ENCODE assay signal across 35 mouse cellular contexts in the genomic region with DNA sequence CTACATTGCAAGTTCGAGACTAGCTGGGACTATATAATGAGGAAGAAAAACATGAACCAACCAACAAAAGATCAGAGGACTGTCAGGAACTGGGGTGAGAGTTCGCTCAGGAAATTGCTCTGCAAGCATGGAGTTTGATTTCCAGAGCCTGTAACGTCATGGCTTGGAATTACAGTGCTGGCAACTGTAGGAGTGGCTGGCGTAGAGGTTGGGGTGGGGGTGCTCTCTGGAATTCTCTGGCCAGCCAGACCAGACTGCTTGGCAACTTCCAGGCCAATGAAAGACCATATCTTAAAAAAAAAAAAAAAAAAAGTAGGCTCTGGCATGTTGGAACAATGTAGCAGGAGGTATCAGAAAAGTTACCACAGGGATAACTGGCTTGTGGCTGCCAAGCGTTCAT. TPM values are rescaled to one million over a fixed set of nuclear protein-coding genes. Genes with fewer than 3 reads are reported as not detected.
DNase-seq lines count a peak whose midpoint lies in the region; ATAC-seq and TF ChIP-seq lines count a peak whose summit lies in the region.
"Had no signal": no experiment of that assay in that cellular context is flagged by ENCODE, and none has a peak within 500 bp of the region (broad histone marks: within the 10 kb centered on the region; RNA-seq: fewer than 3 reads in every experiment).

No protein-coding gene starts in this region.

- no peaks in the 10 kb centered on the region for H3K4me1 ChIP-seq in heart, embryonic 12.5 days (replicated peaks)
- H3K4me1 ChIP-seq in testis, adult 2 months (ENCODE audit: control insufficient read depth, insufficient read depth, low read length), result peaks cover 6% of the 10 kb centered on the region
- H3K4me1 ChIP-seq: embryonic facial prominence, embryonic 12.5 days; embryonic facial prominence, embryonic 15.5 days; heart, embryonic 13.5 days had no signal

- H3K27ac ChIP-seq in heart, embryonic 12.5 days (ENCODE audit: poor library complexity, severe bottlenecking), result no peak overlapping the region
- 0 out of 2 replicates have a peak overlapping the region, but pooled peaks have one; percentile 21 for H3K27ac ChIP-seq in testis, adult 2 months (ENCODE audit: control insufficient read depth, insufficient read depth, low read depth, low read length)
- H3K27ac ChIP-seq: embryonic facial prominence, embryonic 12.5 days; embryonic facial prominence, embryonic 15.5 days; forebrain, embryonic 10.5 days; forebrain, embryonic 13.5 days; heart, embryonic 13.5 days; hindbrain, embryonic 14.5 days; hindbrain, postnatal 0 days had no signal

- H3K27me3 ChIP-seq in heart, embryonic 12.5 days (replicated peaks), result no peaks in the 10 kb centered on the region
- no peaks in the 10 kb centered on the region for H3K27me3 ChIP-seq in testis, adult 2 months (ENCODE audit: control insufficient read depth, insufficient read depth, low read length)
- H3K27me3 ChIP-seq: embryonic facial prominence, embryonic 12.5 days; embryonic facial prominence, embryonic 15.5 days; Patski had no signal

- no peak for TF ChIP-seq POLR2A in testis, adult 2 months (IDR thresholded peaks at IDR 0.05; ENCODE audit: control insufficient read depth, low read depth, low read length)

- H3K9me3 ChIP-seq in heart, embryonic 12.5 days (replicated peaks), result no peaks in the 10 kb centered on the region
- H3K9me3 ChIP-seq: embryonic facial prominence, embryonic 12.5 days; embryonic facial prominence, embryonic 15.5 days; forebrain, embryonic 10.5 days; forebrain, embryonic 13.5 days; G1E; heart, embryonic 13.5 days had no signal

- ATAC-seq in heart, embryonic 12.5 days (ENCODE audit: insufficient number of reproducible peaks, low FRiP score), result no peak
- no peak for ATAC-seq in erythroblast, adult 5-6 weeks (replicated peaks; ENCODE audit: low FRiP score, poor library complexity, severe bottlenecking)
- ATAC-seq: activated CD4-positive, CD25-positive, alpha-beta regulatory T cell, adult 4 months; forebrain, embryonic 13.5 days; forebrain, embryonic 16.5 days; hindbrain, postnatal 0 days; inflammation-experienced regulatory T-cells, adult 6 months; intestine, embryonic 16.5 days; Patski had no signal

- 62% methylated on average over 5 of the region's 5 CpGs for WGBS in heart, embryonic 12.5 days

- H3K4me2 ChIP-seq in heart, embryonic 12.5 days, result no peak overlapping the region
- H3K4me2 ChIP-seq: embryonic facial prominence, embryonic 12.5 days; embryonic facial prominence, embryonic 15.5 days; forebrain, embryonic 13.5 days; heart, embryonic 13.5 days; hindbrain, embryonic 14.5 days had no signal

- H3K9ac ChIP-seq in heart, embryonic 12.5 days, result no peak overlapping the region
- H3K9ac ChIP-seq: embryonic facial prominence, embryonic 12.5 days; embryonic facial prominence, embryonic 15.5 days; forebrain, embryonic 13.5 days; heart, embryonic 13.5 days; hindbrain, embryonic 14.5 days had no signal

- H3K36me3 ChIP-seq in heart, embryonic 12.5 days, result no peaks in the 10 kb centered on the region
- no peaks in the 10 kb centered on the region for H3K36me3 ChIP-seq in testis, adult 2 months (ENCODE audit: control insufficient read depth, insufficient read depth, low read length)
- H3K36me3 ChIP-seq: embryonic facial prominence, embryonic 12.5 days; embryonic facial prominence, embryonic 15.5 days; forebrain, embryonic 10.5 days; G1E; heart, embryonic 13.5 days had no signal

- no peak for TF ChIP-seq CTCF in testis, adult 2 months (IDR thresholded peaks at IDR 0.05; ENCODE audit: control insufficient read depth, insufficient read depth, insufficient replicate concordance, low read depth, low read length)

- intact Hi-C loops in heart, postnatal 10 days (cut with DNase I), result no loop called here

- peak; percentile 55 to 67 for DNase-seq in heart, postnatal 10 days
- DNase-seq in testis, postnatal 10 days (ENCODE audit: low spot score), result no peak
- DNase-seq in testis, postnatal 14 days (ENCODE audit: low spot score), result peak; percentile 42
- DNase-seq: adrenal gland, adult 8-10 months; adrenal gland, postnatal 25 days; B cell, adult 2 months; cerebellum, adult 11-12 months; cerebellum, adult 9-10 months; cerebellum, postnatal 25 days; gastrocnemius, postnatal 10 days; gastrocnemius, postnatal 36 days; heart, postnatal 36 days; kidney, adult 18-20 months had no signal

- no peak overlapping the region for H3K4me3 ChIP-seq in heart, embryonic 12.5 days
- H3K4me3 ChIP-seq in testis, adult 2 months (ENCODE audit: control insufficient read depth, low read depth, low read length), result no peak overlapping the region
- H3K4me3 ChIP-seq: embryonic facial prominence, embryonic 12.5 days; embryonic facial prominence, embryonic 15.5 days; erythroblast, embryonic 14.5 days; forebrain, embryonic 10.5 days; forebrain, embryonic 13.5 days; heart, embryonic 13.5 days had no signal

RNA-seq across cellular contexts. Expression of gene Atp5g1, which starts 5.3 kb away (rescaled TPM):
- total RNA-seq in heart, postnatal 10 days (2021), result 1,000 to 10,000 TPM; 2,962 to 2,967 TPM
- 1,401 and 1,405 TPM in 2 replicates for polyA plus RNA-seq in heart, embryonic 12.5 days (2016; fragmentation: Nextera tagmentation; extraction: Ambion mirVana)
- 234 and 248 TPM in 2 replicates for polyA plus RNA-seq in testis, adult 2 months (2012; rRNA removed)
- 127 and 128 TPM in 2 replicates for total RNA-seq in erythroblast, adult 5-6 weeks (2015; ENCODE audit: low replicate concordance)
- 4.8 and 21.7 TPM in 2 replicates for total RNA-seq in erythroblast, adult 5-6 weeks (2017; ENCODE audit: low replicate concordance)

RNA-seq across cellular contexts. Expression of gene Ube2z, which starts 15.5 kb away (rescaled TPM):
- total RNA-seq in heart, postnatal 10 days (2021), result 10 to 100 TPM; 41.6 to 46.4 TPM
- 42.5 and 43.5 TPM in 2 replicates for polyA plus RNA-seq in heart, embryonic 12.5 days (2016; fragmentation: Nextera tagmentation; extraction: Ambion mirVana)
- polyA plus RNA-seq in testis, adult 2 months (2012; rRNA removed), result 19.1 and 21.2 TPM in 2 replicates
- total RNA-seq in erythroblast, adult 5-6 weeks (2015; ENCODE audit: low replicate concordance), result 7.1 TPM in 2 replicates
- total RNA-seq in erythroblast, adult 5-6 weeks (2017; ENCODE audit: low replicate concordance), result 9.2 and 10.3 TPM in 2 replicates

RNA-seq across cellular contexts. Expression of gene Calcoco2, which starts 31.0 kb away (rescaled TPM):
- not detected for total RNA-seq in heart, postnatal 10 days (2021)
- polyA plus RNA-seq in heart, embryonic 12.5 days (2016; fragmentation: Nextera tagmentation; extraction: Ambion mirVana), result not detected in 2 replicates
- 0.08 and 0.15 TPM in 2 replicates for polyA plus RNA-seq in testis, adult 2 months (2012; rRNA removed)
- not detected in 2 replicates for total RNA-seq in erythroblast, adult 5-6 weeks (2015; ENCODE audit: low replicate concordance)
- 0.17 TPM in 1 of 2 replicates, not detected in the other for total RNA-seq in erythroblast, adult 5-6 weeks (2017; ENCODE audit: low replicate concordance)
- total RNA-seq: adrenal gland, adult 8-10 months; adrenal gland, postnatal 25 days; CH12.LX; common myeloid progenitor, adult 5-6 weeks; G1E; gastrocnemius, adult 18-20 months; gastrocnemius, postnatal 10 days; gastrocnemius, postnatal 36 days; granulocyte monocyte progenitor cell, adult 5-6 weeks; heart, postnatal 36 days; hindbrain, postnatal 0 days had no signal
- polyA plus RNA-seq: activated CD4-positive, CD25-positive, alpha-beta regulatory T cell, adult 4 months; brain, embryonic 14.5 days; embryonic facial prominence, embryonic 12.5 days; erythroblast, embryonic 14.5 days; forebrain, embryonic 10.5 days; forebrain, embryonic 13.5 days; G1E; heart, embryonic 13.5 days; hindbrain, embryonic 14.5 days; inflammation-experienced regulatory T-cells, adult 6 months; Patski had no signal

RNA-seq across cellular contexts. Expression of gene Snf8, which starts 46.1 kb away (rescaled TPM):
- 10 to 100 TPM; 54.3 to 56.9 TPM for total RNA-seq in heart, postnatal 10 days (2021)
- 76.0 and 78.9 TPM in 2 replicates for polyA plus RNA-seq in heart, embryonic 12.5 days (2016; fragmentation: Nextera tagmentation; extraction: Ambion mirVana)
- polyA plus RNA-seq in testis, adult 2 months (2012; rRNA removed), result 51.8 and 56.4 TPM in 2 replicates
- 25.7 and 27.9 TPM in 2 replicates for total RNA-seq in erythroblast, adult 5-6 weeks (2015; ENCODE audit: low replicate concordance)
- total RNA-seq in erythroblast, adult 5-6 weeks (2017; ENCODE audit: low replicate concordance), result 11.3 and 37.1 TPM in 2 replicates

RNA-seq across cellular contexts. Expression of gene Ttll6, which starts 52.9 kb away (rescaled TPM):
- not detected for total RNA-seq in heart, postnatal 10 days (2021)
- not detected in 2 replicates for polyA plus RNA-seq in heart, embryonic 12.5 days (2016; fragmentation: Nextera tagmentation; extraction: Ambion mirVana)
- polyA plus RNA-seq in testis, adult 2 months (2012; rRNA removed), result 90.4 and 94.5 TPM in 2 replicates
- total RNA-seq in erythroblast, adult 5-6 weeks (2015; ENCODE audit: low replicate concordance), result not detected in 2 replicates
- total RNA-seq in erythroblast, adult 5-6 weeks (2017; ENCODE audit: low replicate concordance), result not detected in 2 replicates
- total RNA-seq: adrenal gland, adult 8-10 months; adrenal gland, postnatal 25 days; CH12.LX; common myeloid progenitor, adult 5-6 weeks; G1E; gastrocnemius, adult 18-20 months; gastrocnemius, postnatal 10 days; gastrocnemius, postnatal 36 days; granulocyte monocyte progenitor cell, adult 5-6 weeks; heart, postnatal 36 days had no signal
- polyA plus RNA-seq: erythroblast, embryonic 14.5 days; forebrain, embryonic 10.5 days; G1E; heart, embryonic 13.5 days; inflammation-experienced regulatory T-cells, adult 6 months had no signal

Comparison
In these comparisons a context has a peak if more than half of its experiments do, and no peak if none do; other contexts are left out.
1. RNA of gene Atp5g1, which starts 5.3 kb away (total RNA-seq): 2,962 to 2,967 TPM in heart, postnatal 10 days; 4.8 to 128 TPM in erythroblast, adult 5-6 weeks; every median in the first group is over 10 times any median in the second.